ENCODE assay signal across 9 mouse cellular contexts in genomic region chr1:62725032-62725678, GRCm38 (mm10). TPM values are rescaled to one million over a fixed set of nuclear protein-coding genes. Genes with fewer than 3 reads are reported as not detected.
DNase-seq lines count a peak whose midpoint lies in the region; ATAC-seq and TF ChIP-seq lines count a peak whose summit lies in the region.
"Had no signal": no experiment of that assay in that cellular context is flagged by ENCODE, and none has a peak within 500 bp of the region (broad histone marks: within the 10 kb centered on the region; RNA-seq: fewer than 3 reads in every experiment).

No protein-coding gene starts in this region.

- no peaks in the 10 kb centered on the region for H3K27me3 ChIP-seq in heart, embryonic 10.5 days (ENCODE audit: insufficient read depth, poor library complexity, severe bottlenecking)
- no peaks in the 10 kb centered on the region for H3K27me3 ChIP-seq in liver, postnatal 0 days (ENCODE audit: insufficient read depth, low read length)
- H3K27me3 ChIP-seq: CH12.LX had no signal

- H3K9ac ChIP-seq in liver, postnatal 0 days (replicated peaks), result no peak overlapping the region

- peak; percentile 47 for ATAC-seq in liver, postnatal 0 days

- no peaks in the 10 kb centered on the region for H3K9me3 ChIP-seq in heart, embryonic 10.5 days
- H3K9me3 ChIP-seq in liver, postnatal 0 days (ENCODE audit: low read length), result no peaks in the 10 kb centered on the region

- TF ChIP-seq CTCF in lung, adult 2 months (IDR thresholded peaks at IDR 0.05; ENCODE audit: insufficient read depth, low read length), result no peak
- TF ChIP-seq CTCF in liver, postnatal 0 days (IDR thresholded peaks at IDR 0.05; ENCODE audit: low read depth), result no peak

- TF ChIP-seq POLR2A in lung, adult 2 months (IDR thresholded peaks at IDR 0.05; ENCODE audit: borderline replicate concordance, extremely low read depth, low read depth, low read length), result no peak

- no peak for DNase-seq in heart, embryonic 10.5 days (ENCODE audit: low spot score)
- no peak for DNase-seq in heart, postnatal 10 days
- peak; percentile 63 to 67 for DNase-seq in lung, adult 18-20 months
- no peak for DNase-seq in lung, adult 2 months
- no peak for DNase-seq in liver, postnatal 0 days
- peak; percentile 35 for DNase-seq in testis, postnatal 14 days (ENCODE audit: low spot score)
- DNase-seq in left cerebral cortex, postnatal 36 days (ENCODE audit: low spot score in 2 of 2), result no peak
- no peak for DNase-seq in layer of hippocampus, adult 11-12 months (ENCODE audit: low spot score)

- WGBS in heart, embryonic 10.5 days, result 81% methylated on average over 10 of the region's 10 CpGs
- 46% methylated on average over 10 of the region's 10 CpGs for WGBS in lung, adult 2 months
- WGBS in liver, postnatal 0 days (ENCODE audit: insufficient replicate concordance), result 41% methylated on average over 10 of the region's 10 CpGs

- H3K4me1 ChIP-seq in heart, embryonic 10.5 days, result peaks cover 48% of the 10 kb centered on the region
- H3K4me1 ChIP-seq in lung, adult 2 months (ENCODE audit: control insufficient read depth, insufficient read depth, low read length), result peaks cover 7% of the 10 kb centered on the region; the same call in 1 of the 2 replicates
- peaks cover 19% of the 10 kb centered on the region for H3K4me1 ChIP-seq in liver, postnatal 0 days (ENCODE audit: insufficient read depth)

- H3K4me3 ChIP-seq in heart, embryonic 10.5 days, result no peak overlapping the region
- no peak overlapping the region for H3K4me3 ChIP-seq in lung, adult 2 months (replicated peaks; ENCODE audit: extremely low read depth, low read depth, low read length)
- no peak overlapping the region for H3K4me3 ChIP-seq in liver, postnatal 0 days (ENCODE audit: low read depth, low read length)

- intact Hi-C loops in heart, postnatal 10 days (cut with DNase I), result no loop called here
- intact Hi-C loops in left cerebral cortex, postnatal 36 days (cut with DNase I), result no loop called here

- peak overlapping the region; percentile 47; the same call in 1 of the 2 replicates for H3K27ac ChIP-seq in heart, embryonic 10.5 days
- peak overlapping the region; percentile 69 for H3K27ac ChIP-seq in liver, postnatal 0 days (ENCODE audit: low read depth)

- peaks cover 5% of the 10 kb centered on the region; the same call in 1 of the 2 replicates for H3K36me3 ChIP-seq in heart, embryonic 10.5 days
- no peaks in the 10 kb centered on the region for H3K36me3 ChIP-seq in liver, postnatal 0 days (replicated peaks; ENCODE audit: insufficient read depth, low read length)

- H3K4me2 ChIP-seq in liver, postnatal 0 days (ENCODE audit: low read depth, low read length), result peak overlapping the region; percentile 8; the same call in 1 of the 2 replicates

- no peak for TF ChIP-seq EP300 in liver, postnatal 0 days (IDR thresholded peaks at IDR 0.05; ENCODE audit: low read depth)

RNA-seq across cellular contexts. Expression of gene Nrp2, which starts 22.1 kb away (rescaled TPM):
- 7.0 and 18.0 TPM in 2 replicates for polyA plus RNA-seq in heart, embryonic 10.5 days (2016; fragmentation: Nextera tagmentation; extraction: Ambion mirVana)
- total RNA-seq in heart, postnatal 10 days (2021), result 10 to 100 TPM; 64.3 to 76.0 TPM
- 21.6 and 27.8 TPM in 2 replicates for polyA plus RNA-seq in lung, adult 2 months (2012; rRNA removed)
- polyA plus RNA-seq in liver, postnatal 0 days (2015; fragmentation: Nextera tagmentation; extraction: Ambion mirVana), result 0.86 and 0.96 TPM in 2 replicates
- 10 to 100 TPM; 19.0 to 39.3 TPM for total RNA-seq in left cerebral cortex, postnatal 36 days (2021)

Comparison
In these comparisons a context has a peak if more than half of its experiments do, and no peak if none do; other contexts are left out.
1. DNase-seq: peak in lung, adult 18-20 months (2 of 2) and testis, postnatal 14 days (single experiment); none in heart, embryonic 10.5 days (single experiment), heart, postnatal 10 days (0 of 2), lung, adult 2 months (single experiment), liver, postnatal 0 days (single experiment), left cerebral cortex, postnatal 36 days (0 of 2) and layer of hippocampus, adult 11-12 months (single experiment).